Mouse (Mus musculus) urinary bladder, adult 2 months (tissue): ENCODE measurements around the gene Lpcat4. TPM values are rescaled to one million over a fixed set of nuclear protein-coding genes. Genes with fewer than 3 reads are reported as not detected.

ENCODE experiments used
- DNase-seq: peaks from one replicate; pipeline ENCODE4 v3.0.0; 2022; ENCODE audit warnings: low spot score
- polyA plus RNA-seq: library from polyadenylated mRNA; depleted of rRNA; stranded (reverse); fragments of >200 nt; gene quantifications from 2 replicates; pipeline ENCODE4 v1.2.3, GENCODE M21; 2012; rRNA removed

Gene Lpcat4
- polyA plus RNA-seq, result 49.2 and 51.3 TPM in 2 replicates

DNA sequence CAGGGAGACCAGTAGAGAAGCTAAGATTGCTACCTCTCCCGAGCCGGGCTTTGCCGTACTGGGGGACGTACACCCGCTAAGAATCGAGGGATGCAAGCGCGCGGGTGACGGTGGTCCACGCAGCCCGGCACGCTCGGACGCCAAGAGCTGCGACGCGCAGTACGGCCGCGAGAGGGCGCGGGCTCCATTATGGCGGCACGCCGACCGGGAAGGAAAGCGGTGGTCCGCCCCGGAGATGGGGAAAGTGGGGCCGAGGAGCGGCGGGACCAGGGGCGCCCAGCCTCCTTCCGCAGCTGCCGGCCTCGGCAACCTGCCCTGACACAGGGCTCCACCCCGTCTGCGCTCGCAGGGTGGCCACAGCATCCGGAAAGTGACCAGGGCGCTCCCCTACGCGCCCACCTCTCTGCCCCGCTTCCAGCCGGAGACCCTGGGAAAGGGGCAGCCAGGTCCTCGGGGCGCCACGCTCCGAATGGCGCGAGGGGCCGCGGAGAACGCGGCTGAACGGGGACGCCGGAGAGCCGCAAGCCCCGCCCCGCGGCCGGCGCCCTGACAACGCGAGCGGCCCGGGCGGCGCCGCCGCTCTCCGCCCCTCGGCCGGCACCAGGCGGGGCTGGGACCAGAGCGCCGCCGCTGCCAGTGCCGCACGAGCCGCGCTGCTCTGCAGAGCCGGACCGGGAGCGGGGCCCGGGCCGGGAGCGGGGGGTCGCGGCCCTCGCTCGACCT lies at the start of gene Lpcat4:
Lpcat4 (plus strand) TSS at position 257 of the 723 bp plus-strand sequence.
- peak; percentile 78 for DNase-seq

DNA sequence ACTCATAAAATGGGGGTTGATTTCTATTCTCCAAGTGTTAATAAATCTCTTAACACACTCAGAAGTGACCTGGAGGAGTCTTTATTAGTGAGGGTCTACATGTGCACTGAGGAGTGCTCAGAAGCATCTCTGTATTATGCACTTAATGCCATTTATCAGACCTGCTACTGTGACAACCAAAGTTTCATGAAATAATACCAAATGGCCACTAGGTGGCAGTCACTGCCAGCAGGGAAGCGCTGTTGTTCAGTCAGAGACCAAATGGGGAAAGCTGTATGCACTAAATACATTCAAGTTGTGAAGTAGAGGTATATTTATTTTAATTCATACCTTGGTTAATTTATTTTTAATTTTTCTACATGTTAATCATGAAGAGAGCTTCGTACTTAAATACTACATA lies 42.4 kb upstream of the Lpcat4 start:
- no peak for DNase-seq

DNA sequence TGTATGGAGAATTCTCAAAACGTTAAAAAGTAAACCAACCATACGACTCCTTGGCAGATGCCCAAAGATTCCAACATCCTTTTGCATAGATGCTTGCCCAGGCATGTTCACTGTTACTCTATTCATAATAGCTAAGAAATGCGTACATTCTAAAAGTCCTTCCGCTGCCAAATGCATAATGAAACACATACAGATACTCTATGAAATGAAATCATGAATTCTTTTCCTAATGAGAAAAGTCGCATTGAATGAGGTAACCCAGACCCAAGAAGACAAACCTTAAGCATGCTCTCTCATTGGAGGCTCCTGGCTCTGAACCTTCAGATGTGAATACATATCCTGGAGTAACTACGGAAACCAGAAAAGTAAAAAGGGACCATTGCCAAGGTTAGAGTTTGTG lies 36.2 kb upstream of the Lpcat4 start:
- DNase-seq, result no peak

DNA sequence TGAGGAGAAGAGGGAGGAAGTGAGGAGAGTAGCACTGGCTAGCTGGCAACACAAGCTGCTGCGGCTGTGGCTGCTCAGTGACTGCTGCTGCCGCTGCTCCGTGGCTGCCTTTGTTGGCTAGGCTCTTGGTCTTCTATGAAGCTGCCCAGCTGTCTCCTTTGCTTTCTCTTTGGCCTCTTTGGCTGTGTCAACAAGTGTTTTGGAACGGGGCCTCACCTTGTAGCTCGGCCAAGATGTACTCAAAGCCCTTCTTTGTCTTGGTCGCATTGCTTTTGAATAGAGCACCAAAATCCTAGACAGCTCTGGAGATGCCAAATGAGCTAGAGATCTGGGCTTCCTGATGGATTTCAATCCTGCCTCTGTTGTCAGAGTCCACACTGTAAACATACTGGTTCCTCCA lies 29.1 kb upstream of the Lpcat4 start:
- DNase-seq, result no peak

DNA sequence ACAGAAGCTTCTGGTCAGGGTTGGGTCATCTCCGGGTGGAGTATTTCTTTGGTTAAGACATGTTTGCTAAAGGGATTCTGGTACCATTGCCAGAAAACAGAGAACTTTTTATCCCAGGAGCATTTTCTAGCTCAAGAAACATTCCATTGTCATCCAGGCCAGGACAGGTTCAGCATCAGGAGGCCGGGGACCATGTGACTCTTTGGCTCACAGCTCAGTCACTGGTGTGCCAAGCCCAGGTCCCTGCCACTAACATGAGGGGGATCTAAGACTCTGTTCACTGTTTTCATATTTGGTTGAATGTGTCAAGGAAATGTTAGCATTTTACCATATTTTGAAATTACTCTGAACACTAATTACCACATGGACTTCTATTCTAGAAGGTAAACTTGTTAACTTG lies 28.6 kb upstream of the Lpcat4 start:
- DNase-seq, result no peak

DNA sequence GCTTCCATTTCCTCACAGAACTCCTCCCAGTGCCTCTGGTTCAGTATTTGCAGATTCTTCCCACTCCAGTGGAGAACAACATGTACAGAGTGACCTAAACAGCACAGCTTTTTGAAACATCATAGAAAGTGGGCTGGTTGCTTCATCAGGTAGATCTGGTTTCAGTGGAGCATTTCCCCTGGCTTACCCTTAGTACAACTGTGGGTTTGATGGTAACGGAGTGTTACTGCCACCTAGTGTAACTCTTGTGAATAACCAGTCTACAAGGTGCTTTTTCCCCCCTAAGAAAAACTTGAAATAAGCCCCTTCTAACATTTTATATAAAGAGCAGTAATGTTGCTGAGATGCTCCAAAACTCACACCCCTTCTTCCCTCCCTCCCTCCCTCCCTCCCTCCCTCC lies 23.3 kb upstream of the Lpcat4 start:
- DNase-seq, result no peak

DNA sequence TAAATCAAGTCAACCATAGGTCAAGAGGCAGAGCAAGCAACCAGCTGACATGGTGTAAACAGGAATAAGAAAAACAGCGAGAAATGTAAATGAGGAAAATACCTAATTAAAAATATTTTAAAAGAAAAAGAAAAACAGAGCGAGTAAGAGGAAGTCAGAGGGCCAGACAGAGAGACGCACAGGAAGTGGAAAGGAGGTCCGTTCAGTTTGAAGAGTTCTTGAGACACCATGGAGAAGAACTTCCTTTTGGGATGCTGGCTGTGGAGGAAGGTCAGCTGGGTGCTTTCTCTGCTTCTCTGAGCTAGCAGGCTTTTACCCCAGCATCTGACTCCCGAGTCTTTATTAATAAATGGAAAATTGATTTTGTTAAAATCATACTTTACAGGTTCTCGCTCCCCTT lies 21.7 kb upstream of the Lpcat4 start:
- no peak for DNase-seq

DNA sequence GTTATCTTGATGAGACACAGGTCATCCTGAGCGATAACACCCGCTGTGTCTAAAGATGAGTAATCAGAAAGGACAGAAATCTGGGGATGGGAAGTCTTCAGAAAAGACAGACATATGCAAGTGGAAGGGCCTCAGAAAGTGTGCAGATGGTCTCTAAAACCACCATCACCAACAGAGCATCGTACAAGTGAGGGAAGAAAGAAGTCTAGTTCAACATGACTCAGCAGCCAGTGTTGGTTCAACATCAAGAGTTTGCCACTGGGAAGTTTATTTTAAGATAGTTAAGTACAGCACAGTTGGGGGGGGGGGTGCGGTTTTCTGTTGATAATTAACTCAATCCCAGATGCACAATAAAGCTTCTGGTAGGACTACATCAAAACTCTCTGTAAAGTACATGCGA lies 18.4 kb upstream of the Lpcat4 start:
- DNase-seq, result no peak

DNA sequence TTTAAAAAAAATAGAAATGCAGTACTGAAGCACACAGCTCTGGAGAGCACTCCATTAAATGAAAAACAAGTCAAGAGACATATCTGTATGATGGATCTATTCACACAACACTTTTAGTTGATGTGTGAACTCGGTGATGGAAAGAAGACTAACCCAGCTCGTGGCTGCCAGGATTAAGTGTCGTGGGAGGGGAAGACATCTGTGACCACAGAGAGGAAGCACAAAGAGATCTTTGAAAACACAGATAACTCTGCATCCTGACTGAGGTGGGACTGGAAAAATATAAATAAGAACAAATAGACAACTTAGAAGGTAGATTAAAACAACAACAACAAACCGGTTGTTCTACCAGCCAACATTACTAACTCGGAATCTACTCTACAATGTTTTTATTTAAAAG lies 16.7 kb upstream of the Lpcat4 start:
- no peak for DNase-seq

DNA sequence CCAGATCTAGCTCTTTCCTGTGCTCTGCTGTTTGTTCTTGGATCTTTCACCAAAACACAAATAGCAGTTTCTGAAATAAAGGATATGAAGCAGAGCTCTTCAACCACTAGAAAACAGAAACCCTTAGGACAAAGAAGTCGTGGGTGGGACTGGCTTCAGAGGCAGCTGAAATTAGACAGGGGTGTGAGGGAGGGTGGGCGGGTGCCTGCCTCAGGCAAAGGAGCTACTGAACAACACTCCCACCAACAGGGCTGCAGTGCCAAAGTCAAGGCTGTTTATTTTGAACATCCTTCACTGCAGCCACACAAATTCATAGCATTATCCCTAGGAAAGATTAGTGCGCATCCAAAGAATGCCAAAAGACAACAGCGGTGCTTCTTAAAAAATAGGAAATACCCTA lies 14.9 kb upstream of the Lpcat4 start:
- DNase-seq, result no peak

DNA sequence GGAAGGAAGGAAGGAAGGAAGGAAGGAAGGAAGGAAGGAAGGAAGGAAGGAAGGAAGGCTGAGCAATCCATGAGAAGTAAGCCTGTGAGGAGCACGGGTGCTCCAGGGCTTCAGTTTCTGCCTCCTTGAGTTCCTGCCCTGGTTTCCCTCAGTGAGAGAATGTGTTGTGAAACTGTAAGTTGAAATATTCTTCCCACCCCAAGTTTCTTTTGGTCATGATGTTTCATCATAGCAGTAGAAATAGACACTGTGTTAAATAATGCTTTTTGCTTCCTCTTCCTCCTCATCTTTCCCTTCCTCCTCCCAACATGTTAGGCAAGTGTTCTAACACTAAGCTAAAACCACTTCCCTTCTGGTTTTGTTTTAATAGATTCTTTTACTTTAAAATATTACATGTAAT lies 6.6 kb upstream of the Lpcat4 start:
- no peak for DNase-seq

DNA sequence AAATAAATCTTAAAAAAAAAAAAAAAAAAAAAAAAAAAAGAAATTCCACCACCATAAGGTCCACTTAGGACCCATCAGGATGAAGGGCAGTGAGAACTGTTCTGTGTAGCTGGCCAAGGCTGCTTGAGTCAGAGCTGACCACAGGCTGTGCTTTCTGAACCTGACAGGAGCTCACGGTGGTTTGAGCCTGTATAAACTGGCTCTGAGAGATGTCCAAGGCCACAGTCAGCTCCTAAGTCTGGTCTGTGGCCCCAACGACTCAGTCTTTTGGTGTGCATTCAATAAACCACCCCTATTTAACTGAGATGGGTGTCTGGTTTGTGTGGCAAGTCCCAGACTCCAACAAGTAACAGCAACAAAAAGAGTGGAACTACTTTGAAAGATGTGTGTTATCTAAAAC lies 2.6 kb upstream of the Lpcat4 start:
- no peak for DNase-seq

DNA sequence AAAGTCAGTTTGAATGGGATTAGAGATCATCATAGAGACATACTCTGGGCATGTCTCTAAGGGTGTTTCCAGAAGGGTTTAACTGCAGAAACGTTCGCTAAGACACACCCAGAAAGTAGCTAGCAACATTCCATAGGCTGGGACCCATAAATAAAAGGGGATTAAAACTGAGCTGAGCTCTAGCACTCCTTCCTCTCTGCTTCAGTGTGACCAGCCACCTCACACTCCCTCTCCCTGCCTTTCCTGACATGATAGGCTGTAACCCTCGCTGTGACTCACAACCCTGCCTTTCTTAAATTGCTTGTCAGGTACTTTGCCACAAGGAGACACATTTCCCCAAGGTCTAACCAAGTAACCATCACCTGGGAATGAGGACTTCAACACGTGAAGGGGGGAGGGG lies 1.3 kb upstream of the Lpcat4 start:
- DNase-seq, result no peak

DNA sequence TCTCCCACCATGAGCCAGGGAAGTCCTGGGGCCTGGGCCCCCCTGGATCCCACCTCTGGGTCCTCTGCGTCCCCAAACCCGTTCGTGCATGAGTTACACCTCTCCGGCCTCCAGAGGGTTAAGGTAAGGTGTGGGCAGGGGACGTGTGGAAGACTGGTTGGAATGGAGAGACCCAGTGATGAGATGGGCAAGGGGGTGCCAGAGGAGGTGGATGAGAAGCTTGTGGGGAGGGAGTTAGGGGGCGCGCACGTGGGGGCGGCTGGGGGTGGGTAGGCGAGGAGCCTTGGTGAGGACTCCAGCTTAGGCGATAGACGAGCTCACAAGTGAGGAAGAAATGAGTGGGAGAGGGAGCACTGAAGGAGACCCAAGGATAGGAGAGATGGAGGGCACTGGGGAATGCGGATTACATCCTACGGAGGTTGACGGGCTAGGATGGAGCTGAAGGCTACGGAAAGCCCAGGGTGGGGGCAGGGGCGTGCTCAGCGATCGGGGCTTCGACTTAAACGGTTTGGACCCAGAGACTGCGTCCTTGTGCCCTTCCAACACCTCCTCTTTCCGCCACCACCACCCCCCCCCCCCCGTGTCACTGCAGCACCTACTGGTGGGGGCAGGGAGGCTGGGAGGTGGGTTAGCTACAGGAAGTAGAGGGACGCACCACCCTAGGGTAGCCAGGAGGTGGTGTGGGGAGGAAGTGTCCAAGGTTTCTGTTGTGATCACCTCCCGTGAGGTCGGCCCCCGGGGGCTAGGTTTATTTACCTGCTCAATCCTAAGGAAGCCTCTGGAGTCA lies 860 bp downstream of the Lpcat4 start:
- DNase-seq, result no peak

DNA sequence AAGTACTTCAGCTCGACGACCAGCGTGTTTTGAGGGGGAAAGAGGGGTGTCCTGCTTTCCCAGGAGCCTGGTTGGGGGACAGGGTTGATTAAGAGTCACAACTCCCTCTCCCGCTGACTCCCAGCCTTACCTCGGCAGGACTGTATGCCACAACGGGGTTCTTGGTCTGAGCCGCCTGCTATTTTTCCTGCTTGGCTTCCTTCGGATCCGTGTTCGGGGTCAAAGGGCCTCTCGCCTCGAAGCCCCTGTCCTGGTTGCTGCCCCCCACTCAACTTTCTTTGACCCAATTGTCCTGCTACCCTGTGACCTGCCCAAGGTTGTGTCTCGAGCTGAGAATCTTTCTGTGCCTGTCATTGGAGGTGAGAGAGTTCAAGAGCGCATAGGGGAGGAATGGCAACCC lies 2.5 kb downstream of the Lpcat4 start:
- DNase-seq, result no peak

DNA sequence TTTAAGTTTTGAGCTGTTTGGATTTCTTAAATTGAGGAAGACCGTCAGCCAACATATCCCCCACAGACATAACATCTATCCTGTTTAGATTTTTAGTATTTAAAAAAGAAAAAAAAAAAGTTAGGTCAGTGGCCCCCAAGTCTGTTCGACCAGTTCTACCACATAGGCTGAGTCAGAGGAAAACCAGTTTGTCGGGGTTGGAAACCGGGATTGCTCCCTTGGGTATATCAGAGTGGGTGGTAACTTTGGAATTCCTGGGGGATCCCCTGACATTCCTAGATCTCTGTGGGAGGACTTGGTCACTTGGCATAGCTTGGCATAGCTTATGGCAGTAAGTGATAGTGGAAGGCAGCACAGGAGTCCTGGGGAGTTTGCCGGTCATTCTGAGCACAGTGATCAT lies 6.0 kb downstream of the Lpcat4 start:
- no peak for DNase-seq

DNA sequence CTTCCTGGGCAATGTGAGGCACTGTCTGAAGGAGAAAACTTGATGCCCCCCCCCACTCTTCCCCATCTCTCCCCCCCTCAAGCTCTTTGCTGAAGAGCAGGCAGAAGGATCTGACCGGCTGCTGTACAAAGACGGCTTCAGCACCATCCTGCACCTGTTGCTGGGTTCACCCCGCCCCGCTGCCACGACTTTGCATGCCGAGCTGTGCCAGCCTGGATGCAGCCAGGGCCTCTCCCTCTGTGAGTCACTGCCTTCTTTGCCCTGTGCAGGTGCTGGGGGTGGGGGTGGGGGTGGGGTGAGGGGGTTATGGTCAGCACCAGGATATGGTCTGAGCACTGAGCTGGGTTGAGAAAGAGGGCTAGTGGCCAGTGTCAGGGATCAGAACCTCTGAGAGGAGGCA lies 6.9 kb downstream of the Lpcat4 start:
- no peak for DNase-seq

DNA sequence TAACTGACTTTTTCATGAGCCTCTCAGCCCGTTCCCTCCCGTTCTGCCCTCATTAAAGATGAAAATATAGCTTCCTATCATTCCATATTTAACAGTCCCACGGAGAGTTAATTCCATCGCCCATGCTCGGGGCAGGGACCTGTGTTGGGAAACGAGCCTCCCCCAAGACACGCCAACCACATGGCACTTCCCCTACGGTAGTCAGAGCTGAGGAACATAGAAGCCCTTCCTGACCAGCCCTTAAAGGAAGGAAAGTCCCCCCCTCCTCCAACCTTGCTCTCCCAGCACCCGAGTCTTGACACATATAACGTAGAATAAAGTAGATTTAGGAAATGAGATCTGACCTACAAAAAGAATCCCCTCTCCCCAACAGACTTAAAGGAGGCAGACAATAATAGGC lies 8.1 kb downstream of the Lpcat4 start:
- DNase-seq, result no peak

DNA sequence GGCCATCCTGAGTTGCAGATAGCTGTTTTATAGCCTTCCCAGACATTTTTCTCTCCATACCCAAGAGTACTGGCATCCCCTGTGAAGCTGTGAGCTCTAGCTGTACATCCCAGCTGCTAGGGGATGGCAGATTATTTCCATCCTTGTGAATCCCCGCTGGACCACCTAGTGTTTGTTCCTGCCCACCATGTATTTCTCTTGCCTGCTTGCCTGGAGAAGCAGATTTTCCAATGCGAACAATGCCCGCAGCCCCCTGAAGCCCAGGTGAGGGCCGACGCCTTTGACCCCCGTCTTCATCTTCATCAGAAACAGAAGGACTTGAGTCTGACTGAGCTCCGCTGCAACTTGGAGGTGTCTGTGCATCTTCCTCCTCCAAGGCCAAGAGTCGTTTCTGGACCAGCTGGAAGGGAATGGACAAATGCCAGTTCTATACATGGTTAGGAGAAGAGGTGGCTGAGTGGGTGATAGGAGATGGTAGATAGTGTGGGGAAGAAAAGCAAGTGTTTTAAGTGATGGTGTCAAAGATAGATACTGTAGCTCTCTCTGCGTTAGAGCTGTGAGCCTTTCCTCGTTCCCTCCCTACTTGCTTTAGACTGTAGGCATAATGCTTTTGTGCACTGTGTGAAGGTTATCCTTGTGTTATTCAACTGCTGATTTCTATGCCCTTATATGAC lies 10.6 kb downstream of the Lpcat4 start:
- DNase-seq, result no peak

DNA sequence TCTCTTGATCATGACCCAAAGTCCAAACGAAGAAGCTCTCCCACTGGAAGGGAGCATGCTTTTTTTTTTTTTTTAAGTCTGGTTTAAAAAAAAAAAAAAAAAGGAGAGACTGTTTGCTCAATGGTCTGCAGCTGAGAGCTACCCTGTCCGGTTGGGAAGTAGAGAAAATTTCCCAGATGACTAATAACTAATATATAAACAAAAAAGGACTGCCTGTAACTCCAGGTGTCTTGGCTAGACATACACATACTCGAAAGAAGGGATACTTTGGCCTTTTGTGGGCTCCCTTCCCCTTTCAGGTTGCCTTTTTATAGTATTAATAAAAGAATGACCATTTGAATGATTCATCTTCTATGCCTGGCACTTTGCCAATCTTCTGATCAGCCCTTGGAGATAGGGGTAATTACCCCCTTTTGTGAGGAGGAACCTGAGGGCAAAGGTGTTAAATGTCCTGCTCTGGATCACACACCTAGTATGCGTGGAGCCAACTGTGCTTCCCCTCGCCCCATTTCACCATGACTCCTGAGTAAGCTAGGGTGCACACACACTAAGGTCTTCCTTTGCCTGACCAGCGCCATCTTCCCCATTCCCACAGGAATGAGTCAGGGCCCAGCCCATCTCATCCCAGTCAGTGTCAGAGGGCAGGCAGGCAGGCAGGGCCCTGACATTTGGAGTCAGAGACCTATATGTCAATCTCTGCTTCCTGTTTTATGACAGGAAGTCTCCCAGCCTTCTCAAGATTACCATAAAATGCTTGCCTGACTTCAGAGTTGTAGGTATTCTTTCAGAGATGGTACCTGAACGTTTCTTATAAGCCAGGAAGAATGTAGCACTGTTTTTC lies 15.6 kb downstream of the Lpcat4 start:
- no peak for DNase-seq

DNA sequence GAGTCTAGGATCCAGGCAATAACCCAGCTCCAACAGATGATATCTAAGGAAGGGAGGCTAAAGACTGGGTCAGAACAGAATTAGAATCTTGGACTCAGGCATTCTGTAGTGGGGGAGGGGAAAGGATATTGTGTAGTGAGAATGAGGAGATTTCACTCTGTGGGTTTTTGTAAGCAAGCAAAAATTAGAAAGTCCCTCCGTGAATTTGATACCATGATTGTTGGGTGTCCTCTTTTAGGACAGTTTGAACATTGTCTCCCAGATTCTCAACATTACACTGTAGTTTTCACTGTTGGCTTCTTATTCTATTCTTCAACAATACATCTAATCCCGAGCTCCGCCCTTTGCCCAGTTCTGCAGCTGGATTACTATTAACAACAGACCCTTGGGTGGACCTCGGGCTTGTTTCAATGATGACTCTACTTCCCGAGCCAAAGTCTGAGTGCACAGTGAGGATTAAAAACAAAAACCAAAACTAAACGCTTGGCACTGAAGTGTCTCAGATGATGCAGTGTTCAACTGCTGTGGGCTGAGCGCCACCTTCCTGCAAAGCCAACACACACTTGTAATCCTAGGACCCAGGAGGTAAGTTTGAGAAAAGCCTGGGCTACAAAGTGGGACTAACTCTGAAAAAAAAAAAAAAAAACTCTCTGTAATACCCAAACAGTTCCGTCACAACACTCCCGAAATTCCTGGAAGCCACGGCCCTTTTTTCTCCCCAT lies 20.1 kb downstream of the Lpcat4 start, which contains the start of gene Nutm1:
Nutm1 (minus strand) TSS at position 51 of the 722 bp plus-strand sequence.
- no peak for DNase-seq
